Mouse (Mus musculus) stomach, postnatal 0 days (tissue): ENCODE measurements around the gene Gfral. TPM values are rescaled to one million over a fixed set of nuclear protein-coding genes. Genes with fewer than 3 reads are reported as not detected.
A peak's percentile ranks its signal among the peaks of the same experiment; 100 is the strongest.
"Not testable (repeated sequence)": the region's sequence is repeated elsewhere in the genome, so short reads cannot be mapped to it uniquely, and the experiment has no call there.

Source experiments
- ATAC-seq: fragments of 200-750 bp; cut with Nextera tagmentation; 2 replicates; pipeline ENCODE4 v1.8.0; 2017; ENCODE audit not compliant: low FRiP score, low TSS enrichment
- DNase-seq: peaks from one replicate; pipeline ENCODE4 v3.0.0-alpha.2; 2016; ENCODE audit warnings: low spot score
- H3K27ac ChIP-seq: fragments of 300-500 bp; sonication (generic); replicated peaks from 2 replicates; pipeline ENCODE4 v1.5.1; 2014; ENCODE audit warnings: mild to moderate bottlenecking, control low read depth
- H3K27me3 ChIP-seq: fragments of 300-500 bp; sonication (generic); 2 replicates; pipeline ENCODE4 v1.6.1; 2014; ENCODE audit warnings: low read length; ENCODE audit not compliant: control insufficient read depth, insufficient read depth
- H3K36me3 ChIP-seq: fragments of 300-500 bp; sonication (generic); 2 replicates; pipeline ENCODE4 v1.6.1; 2014; ENCODE audit warnings: low read length, mixed read lengths; ENCODE audit not compliant: control insufficient read depth, insufficient read depth
- H3K4me1 ChIP-seq: fragments of 300-500 bp; sonication (generic); replicated peaks from 2 replicates; pipeline ENCODE4 v1.6.1; 2014; ENCODE audit warnings: antibody characterized with exemption; ENCODE audit not compliant: control insufficient read depth, insufficient read depth
- H3K4me2 ChIP-seq: fragments of 300-500 bp; sonication (generic); replicated peaks from 2 replicates; pipeline ENCODE4 v1.6.1; 2014; ENCODE audit warnings: low read depth, mild to moderate bottlenecking, control low read depth, moderate library complexity
- H3K4me3 ChIP-seq: fragments of 300-500 bp; sonication (generic); 2 replicates; pipeline ENCODE4 v1.5.1; 2014; ENCODE audit warnings: low read depth, low read length, control low read depth
- H3K9ac ChIP-seq: fragments of 300-500 bp; sonication (generic); 2 replicates; pipeline ENCODE4 v1.6.1; 2014; ENCODE audit warnings: mild to moderate bottlenecking, low read length, control low read depth, mixed read lengths
- H3K9me3 ChIP-seq: fragments of 300-500 bp; sonication (generic); 2 replicates; pipeline ENCODE4 v1.6.1; 2016; ENCODE audit warnings: low read length; ENCODE audit not compliant: control insufficient read depth
- CTCF ChIP-seq: IDR thresholded peaks from 2 replicates; pipeline ENCODE4 v1.5.1; 2016; ENCODE audit warnings: antibody characterized with exemption, low read depth, mild to moderate bottlenecking, moderate library complexity
- EP300 ChIP-seq: optimal IDR thresholded peaks from 2 replicates; pipeline ENCODE3; 2016; ENCODE audit warnings: antibody characterized with exemption
- WGBS: fragments of 180-500 bp; shearing (Covaris S2); extraction: QIAGEN DNeasy Blood & Tissue Kit; methylation state at CpG from one replicate; pipeline ENCODE4 v1.1.7; 2014; 5-methylcytosine and 5-hydroxymethylcytosine counted together
- polyA plus RNA-seq: library from polyadenylated mRNA; unstranded; fragments of >200 nt; fragmentation: Nextera tagmentation; extraction: Ambion mirVana; gene quantifications from 2 replicates; pipeline ENCODE4 v1.2.1, GENCODE M21; 2015

Gfral gene
- polyA plus RNA-seq, 1 experiment from 2014 or later = not detected

DNA sequence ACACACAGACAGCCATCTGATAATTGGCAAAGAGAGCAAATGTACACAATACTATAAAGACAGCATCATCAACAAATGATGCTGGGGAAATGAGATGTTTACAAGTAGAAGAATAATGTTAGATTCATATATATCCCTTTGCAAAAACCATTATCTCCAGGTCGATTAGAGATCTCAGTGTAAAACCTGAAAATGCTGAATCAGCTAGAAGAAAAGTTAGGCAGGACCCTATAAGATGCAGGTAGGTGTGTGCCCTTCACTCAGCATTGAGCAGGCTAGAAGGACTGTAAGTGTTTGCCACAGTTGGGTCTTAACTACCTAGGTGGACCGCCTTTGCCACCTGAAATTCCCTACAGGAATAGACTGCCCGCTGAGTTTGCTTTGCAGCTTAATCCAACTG lies 67.9 kb downstream of the Gfral start:
- no peak for TF ChIP-seq EP300
- no peak for TF ChIP-seq CTCF
- Histone ChIP-seq H3K27me3 (no peaks in the 10 kb centered on the region), H3K4me1 (no peaks in the 10 kb centered on the region), H3K9ac (no peak overlapping the region), H3K27ac (no peak overlapping the region), H3K4me3 (no peak overlapping the region), H3K36me3 (no peaks in the 10 kb centered on the region), H3K9me3 (no peaks in the 10 kb centered on the region), H3K4me2 (no peak overlapping the region)
- ATAC-seq = no peak
- DNase-seq = no peak
- 61% methylated on average over 3 of the region's 3 CpGs for WGBS

DNA sequence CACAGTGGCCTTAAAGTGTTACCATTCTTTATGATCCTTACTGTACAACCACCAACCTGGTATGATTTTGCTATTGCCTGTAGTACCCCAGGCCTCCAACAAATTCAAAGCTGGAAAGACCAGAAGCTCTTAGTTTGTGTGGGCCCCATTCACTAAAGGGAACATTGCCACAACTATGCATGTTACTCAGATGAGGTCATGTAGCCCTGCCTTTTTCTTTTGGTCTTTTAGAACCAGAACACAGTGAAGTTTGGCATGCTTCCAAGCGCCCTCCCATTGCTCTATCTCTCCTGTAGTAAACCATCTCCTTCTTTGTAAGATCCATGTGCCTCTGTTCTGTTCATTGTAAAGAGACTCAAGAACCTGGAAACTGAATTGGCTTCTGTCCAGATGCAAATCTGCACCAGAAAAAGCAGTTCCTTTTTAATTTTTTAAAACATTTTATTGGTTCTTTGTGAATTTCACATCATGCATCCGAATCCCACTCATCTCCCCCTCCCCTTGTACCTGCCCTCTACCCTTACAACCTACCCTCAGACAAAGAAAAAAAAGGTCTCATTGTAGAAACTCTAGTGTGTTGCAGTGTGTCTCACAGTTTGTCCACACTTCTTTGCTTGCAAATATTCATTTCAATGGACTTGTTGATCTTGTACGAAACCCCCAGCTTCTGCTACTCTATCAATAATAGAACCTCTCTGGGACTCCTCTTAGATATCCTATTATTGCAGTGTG lies 74.9 kb downstream of the Gfral start:
- 65% methylated on average over 3 of the region's 3 CpGs for WGBS
- TF ChIP-seq CTCF (no peak), EP300 (peak; percentile 62)
- Histone ChIP-seq H3K4me2 (no peak overlapping the region), H3K27me3 (no peaks in the 10 kb centered on the region), H3K9ac (no peak overlapping the region), H3K9me3 (no peaks in the 10 kb centered on the region), H3K4me1 (no peaks in the 10 kb centered on the region), H3K36me3 (no peaks in the 10 kb centered on the region), H3K27ac (no peak overlapping the region), H3K4me3 (no peak overlapping the region)
- peak; percentile 16 for DNase-seq
- peak; percentile 53; the same call in 1 of the 2 replicates for ATAC-seq

DNA sequence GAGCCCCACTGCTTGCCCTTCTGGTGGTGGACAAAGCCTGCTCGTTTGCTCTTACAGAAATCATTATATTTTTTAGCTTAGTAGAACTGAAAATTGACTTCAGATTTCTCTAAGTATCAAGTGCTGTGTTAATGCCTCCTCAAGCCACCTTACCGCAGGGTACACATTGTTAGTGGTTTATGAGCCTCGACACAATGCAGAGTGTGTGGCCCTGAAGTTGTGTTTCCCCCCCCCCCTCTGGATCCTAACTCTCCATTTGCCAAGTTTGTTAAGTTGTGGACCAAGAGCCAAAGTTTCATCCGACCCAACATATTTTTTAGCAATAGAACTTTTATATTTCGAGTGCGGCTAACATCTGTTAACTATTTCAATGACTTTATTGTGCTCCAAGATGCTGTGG lies 79.4 kb downstream of the Gfral start:
- ATAC-seq (no peak), DNase-seq (no peak)
- Histone ChIP-seq H3K27me3 (no peaks in the 10 kb centered on the region), H3K36me3 (no peaks in the 10 kb centered on the region), H3K9ac (no peak overlapping the region), H3K4me3 (no peak overlapping the region), H3K9me3 (no peaks in the 10 kb centered on the region), H3K4me1 (no peaks in the 10 kb centered on the region), H3K27ac (no peak overlapping the region), H3K4me2 (no peak overlapping the region)
- WGBS = 85% methylated on average over 6 of the region's 6 CpGs
- TF ChIP-seq CTCF (no peak), EP300 (no peak)

DNA sequence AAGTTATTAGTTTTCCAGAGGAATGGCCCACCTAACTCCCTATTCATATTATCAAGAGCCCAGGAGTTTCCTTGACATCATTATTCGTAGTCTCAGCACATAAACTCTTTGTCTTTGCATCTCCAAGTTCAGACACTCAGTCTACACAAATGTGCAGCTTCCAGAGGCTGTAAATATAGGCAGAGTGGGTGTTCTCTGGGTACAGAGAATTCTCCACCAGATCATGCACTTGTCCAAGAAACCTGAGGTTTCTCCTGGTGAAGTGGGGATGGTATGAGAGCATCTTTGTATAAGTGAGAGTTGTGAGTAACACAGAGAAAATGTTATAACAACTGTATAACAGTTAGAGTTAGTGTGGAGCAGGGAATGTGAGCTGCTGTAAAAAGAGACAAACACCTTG lies 84.1 kb downstream of the Gfral start:
- DNase-seq (no peak), ATAC-seq (no peak)
- Histone ChIP-seq H3K27me3 (no peaks in the 10 kb centered on the region), H3K36me3 (no peaks in the 10 kb centered on the region), H3K4me2 (no peak overlapping the region), H3K4me1 (no peaks in the 10 kb centered on the region), H3K9ac (no peak overlapping the region), H3K9me3 (no peaks in the 10 kb centered on the region), H3K4me3 (no peak overlapping the region), H3K27ac (no peak overlapping the region)
- 73% methylated on average over 1 of the region's 1 CpGs for WGBS
- no peak for TF ChIP-seq EP300
- TF ChIP-seq CTCF = no peak

DNA sequence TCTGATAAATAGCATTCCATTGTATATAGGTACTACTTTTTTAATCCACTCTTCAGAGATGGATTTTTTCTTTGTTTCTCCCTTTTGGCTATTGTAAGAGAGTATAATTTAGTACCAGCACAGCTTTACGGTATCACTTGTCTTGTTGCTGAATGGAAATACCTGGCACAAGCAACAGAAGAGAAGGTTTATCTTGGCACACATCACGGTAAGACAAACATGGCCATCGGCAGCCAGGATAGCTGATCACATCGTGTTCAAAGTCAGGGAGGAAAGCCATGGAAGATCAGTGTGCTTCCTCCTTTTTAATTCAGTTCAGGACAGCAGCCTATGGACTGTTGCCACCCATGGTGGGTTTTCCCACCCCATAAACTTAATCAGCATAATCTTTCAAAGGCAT lies 89.2 kb downstream of the Gfral start:
- TF ChIP-seq CTCF (no peak), EP300 (no peak)
- no peaks in the 10 kb centered on the region for H3K4me1 ChIP-seq
- H3K27me3 ChIP-seq = no peaks in the 10 kb centered on the region
- DNase-seq (no peak), ATAC-seq (no peak)
- H3K4me3 ChIP-seq = no peak overlapping the region
- no peak overlapping the region for H3K27ac ChIP-seq
- H3K36me3 ChIP-seq = no peaks in the 10 kb centered on the region
- WGBS = 44% methylated on average over 4 of the region's 4 CpGs
- no peak overlapping the region for H3K9ac ChIP-seq
- no peaks in the 10 kb centered on the region for H3K9me3 ChIP-seq
- no peak overlapping the region for H3K4me2 ChIP-seq

DNA sequence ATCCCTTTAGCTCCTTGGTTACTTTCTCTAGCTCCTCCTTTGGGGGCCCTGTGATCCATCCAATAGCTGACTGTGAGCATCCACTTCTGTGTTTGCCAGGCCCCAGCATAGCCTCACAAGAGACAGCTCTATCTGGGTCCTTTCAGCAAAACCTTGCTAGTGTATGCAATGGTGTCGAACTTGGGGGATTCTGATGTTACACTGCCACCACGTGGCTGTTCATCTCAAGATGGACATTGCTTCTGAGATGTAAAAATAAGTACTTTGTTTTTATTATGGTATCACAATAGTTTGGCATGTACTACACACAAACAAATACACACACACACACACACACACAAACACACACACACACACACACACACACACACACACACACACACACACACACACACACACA lies 90.6 kb downstream of the Gfral start:
- H3K27ac ChIP-seq, ATAC-seq, H3K4me3 ChIP-seq, H3K27me3 ChIP-seq, H3K9ac ChIP-seq, H3K4me1 ChIP-seq, H3K9me3 ChIP-seq, H3K4me2 ChIP-seq, H3K36me3 ChIP-seq: not testable (repeated sequence)
- DNase-seq = peak; percentile 64
- peak; percentile 80 for TF ChIP-seq CTCF
- WGBS = 0% methylated on average over 2 of the region's 2 CpGs

Other genes with a start within 250 kb of the Gfral start
- 1.0 and 1.2 TPM in 2 replicates for gene Hmgcll1, start 198.8 kb downstream of the Gfral start, polyA plus RNA-seq
- gene Hcrtr2, start 110.2 kb upstream of the Gfral start, polyA plus RNA-seq = 0.04 and 0.08 TPM in 2 replicates